Mouse (Mus musculus) intestine, embryonic 16.5 days (tissue): Measurements from ENCODE around the gene Rfx4. TPM values are rescaled to one million over a fixed set of nuclear protein-coding genes. Genes with fewer than 3 reads are reported as not detected.

Source experiments
- ATAC-seq: fragments of 200-750 bp; cut with Nextera tagmentation; 2 replicates; pipeline ENCODE4 v1.8.0; 2017; ENCODE audit warnings: moderate TSS enrichment, moderate library complexity
- H3K27ac ChIP-seq: fragments of 300-500 bp; sonication (generic); 2 replicates; pipeline ENCODE4 v1.5.1; 2014; ENCODE audit warnings: mild to moderate bottlenecking, low read length
- H3K27me3 ChIP-seq: fragments of 300-500 bp; sonication (generic); replicated peaks from 2 replicates; pipeline ENCODE4 v1.6.1; 2014; ENCODE audit warnings: low read length, control low read depth, mixed read lengths; ENCODE audit not compliant: control insufficient read depth, insufficient read depth
- H3K36me3 ChIP-seq: fragments of 300-500 bp; sonication (generic); 2 replicates; pipeline ENCODE4 v1.6.1; 2014; ENCODE audit warnings: low read length, control low read depth; ENCODE audit not compliant: control insufficient read depth, insufficient read depth
- H3K4me1 ChIP-seq: fragments of 300-500 bp; sonication (generic); 2 replicates; pipeline ENCODE4 v1.6.1; 2014; ENCODE audit warnings: low read length, control low read depth, mixed read lengths; ENCODE audit not compliant: control insufficient read depth, insufficient read depth
- H3K4me2 ChIP-seq: fragments of 300-500 bp; sonication (generic); 2 replicates; pipeline ENCODE4 v1.6.1; 2014; ENCODE audit warnings: low read depth, low read length, control low read depth
- H3K4me3 ChIP-seq: fragments of 300-500 bp; sonication (generic); 2 replicates; pipeline ENCODE4 v1.5.1; 2014; ENCODE audit warnings: mild to moderate bottlenecking, low read length
- H3K9ac ChIP-seq: fragments of 300-500 bp; sonication (generic); 2 replicates; pipeline ENCODE4 v1.6.1; 2014; ENCODE audit warnings: low read depth, low read length
- H3K9me3 ChIP-seq: fragments of 300-500 bp; sonication (generic); 2 replicates; pipeline ENCODE4 v1.6.1; 2016; ENCODE audit warnings: low read length, control low read depth; ENCODE audit not compliant: control insufficient read depth
- WGBS: fragments of 180-500 bp; shearing (Covaris S2); extraction: QIAGEN DNeasy Blood & Tissue Kit; methylation state at CpG from one replicate; pipeline ENCODE4 v1.1.7; 2014; 5-methylcytosine and 5-hydroxymethylcytosine counted together
- polyA plus RNA-seq: library from polyadenylated mRNA; unstranded; fragments of >200 nt; fragmentation: Nextera tagmentation; extraction: Ambion mirVana; gene quantifications from 2 replicates; pipeline ENCODE4 v1.2.1, GENCODE M21; 2015

The Rfx4 gene
- polyA plus RNA-seq, result not detected in 2 replicates

DNA sequence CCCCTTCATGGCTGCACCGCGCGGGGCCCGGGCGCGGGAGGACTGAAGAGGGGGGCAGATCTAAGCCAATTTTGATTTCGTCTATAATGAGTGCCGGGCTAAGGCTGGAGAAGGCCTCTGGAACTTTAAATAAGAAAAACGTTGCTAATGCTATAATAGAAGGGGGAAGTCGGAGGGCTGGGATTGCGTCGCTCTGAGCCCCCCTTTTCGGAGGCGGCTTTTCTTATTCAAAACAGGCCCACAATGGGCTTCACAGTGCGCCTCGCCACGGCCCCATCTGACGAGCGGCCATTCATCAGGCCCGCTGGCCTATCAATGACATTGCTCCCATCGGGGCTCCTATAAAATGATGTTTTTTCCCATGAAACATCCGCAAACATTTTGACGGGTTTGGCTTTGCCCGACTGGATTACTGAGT is at the start of gene Rfx4:
TSS of gene Rfx4 (plus strand) at position 277 of the 418 bp plus-strand sequence.
- WGBS, result under 1% methylated on average over 24 of the region's 24 CpGs
- no peak within 1 kb of the TSS for H3K9ac ChIP-seq
- peaks cover 44% of the 10 kb centered on the region for H3K4me1 ChIP-seq
- H3K27me3 ChIP-seq, result peaks cover 91% of the 10 kb centered on the region
- H3K27ac ChIP-seq, result no peak within 1 kb of the TSS
- H3K4me3 ChIP-seq, result peak within 1 kb of the TSS; percentile 42
- peak within 1 kb of the TSS; percentile 62 for H3K4me2 ChIP-seq
- no peak for ATAC-seq
- no peaks in the 10 kb centered on the region for H3K9me3 ChIP-seq
- no peaks in the 10 kb centered on the region for H3K36me3 ChIP-seq

DNA sequence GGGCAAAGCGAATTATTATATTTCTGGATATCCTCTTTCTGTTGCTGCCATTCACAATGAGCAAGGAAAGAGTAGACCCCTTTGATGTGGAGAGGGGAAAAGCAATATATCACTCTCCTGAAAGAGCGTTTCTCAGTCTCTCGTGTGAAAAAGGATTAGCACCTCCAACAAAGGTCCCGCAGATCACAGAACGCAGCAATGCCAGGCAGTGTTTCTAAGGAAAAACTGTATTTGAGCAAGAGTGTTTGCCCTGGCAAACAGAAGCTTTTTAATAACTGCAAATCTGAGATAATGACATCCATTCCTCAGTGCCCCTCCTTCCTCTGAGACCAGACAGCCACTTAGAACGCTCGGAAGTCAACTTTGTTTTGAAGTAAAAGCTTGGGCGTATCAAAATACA is 49.3 kb upstream of the Rfx4 start:
- ATAC-seq, result no peak
- no peak overlapping the region for H3K27ac ChIP-seq
- H3K4me1 ChIP-seq, result peaks cover 5% of the 10 kb centered on the region; the same call in 1 of the 2 replicates
- H3K9ac ChIP-seq, result no peak overlapping the region
- no peak overlapping the region for H3K4me2 ChIP-seq
- H3K9me3 ChIP-seq, result no peaks in the 10 kb centered on the region
- no peaks in the 10 kb centered on the region for H3K36me3 ChIP-seq
- H3K27me3 ChIP-seq, result no peaks in the 10 kb centered on the region
- no peak overlapping the region for H3K4me3 ChIP-seq
- WGBS, result 45% methylated on average over 8 of the region's 8 CpGs

DNA sequence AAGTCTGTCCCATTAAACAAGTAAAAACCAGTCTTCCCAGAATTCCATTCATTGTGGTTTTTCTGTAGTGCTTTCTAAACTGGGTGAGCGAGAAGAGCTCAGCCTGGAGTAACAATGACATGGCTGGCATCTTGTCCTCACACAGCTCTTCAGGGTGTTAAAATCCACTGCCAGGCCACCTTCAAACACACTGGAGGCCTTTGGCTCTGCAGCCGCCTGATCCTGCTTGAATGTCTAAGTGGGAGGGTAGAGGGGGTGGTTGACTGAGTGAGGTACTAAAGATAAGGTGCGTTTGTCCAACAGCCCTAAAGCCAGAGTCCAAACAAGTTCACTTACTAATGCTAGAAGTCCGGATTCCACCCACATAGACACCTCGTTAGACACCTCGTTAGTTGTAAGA is 48.6 kb upstream of the Rfx4 start:
- H3K4me2 ChIP-seq, result no peak overlapping the region
- peak; percentile 72 for ATAC-seq
- H3K27ac ChIP-seq, result no peak overlapping the region
- WGBS, result 41% methylated on average over 6 of the region's 6 CpGs
- H3K4me3 ChIP-seq, result no peak overlapping the region
- H3K9ac ChIP-seq, result no peak overlapping the region
- H3K36me3 ChIP-seq, result no peaks in the 10 kb centered on the region
- H3K27me3 ChIP-seq, result no peaks in the 10 kb centered on the region
- peaks cover 5% of the 10 kb centered on the region; the same call in 1 of the 2 replicates for H3K4me1 ChIP-seq
- H3K9me3 ChIP-seq, result no peaks in the 10 kb centered on the region

DNA sequence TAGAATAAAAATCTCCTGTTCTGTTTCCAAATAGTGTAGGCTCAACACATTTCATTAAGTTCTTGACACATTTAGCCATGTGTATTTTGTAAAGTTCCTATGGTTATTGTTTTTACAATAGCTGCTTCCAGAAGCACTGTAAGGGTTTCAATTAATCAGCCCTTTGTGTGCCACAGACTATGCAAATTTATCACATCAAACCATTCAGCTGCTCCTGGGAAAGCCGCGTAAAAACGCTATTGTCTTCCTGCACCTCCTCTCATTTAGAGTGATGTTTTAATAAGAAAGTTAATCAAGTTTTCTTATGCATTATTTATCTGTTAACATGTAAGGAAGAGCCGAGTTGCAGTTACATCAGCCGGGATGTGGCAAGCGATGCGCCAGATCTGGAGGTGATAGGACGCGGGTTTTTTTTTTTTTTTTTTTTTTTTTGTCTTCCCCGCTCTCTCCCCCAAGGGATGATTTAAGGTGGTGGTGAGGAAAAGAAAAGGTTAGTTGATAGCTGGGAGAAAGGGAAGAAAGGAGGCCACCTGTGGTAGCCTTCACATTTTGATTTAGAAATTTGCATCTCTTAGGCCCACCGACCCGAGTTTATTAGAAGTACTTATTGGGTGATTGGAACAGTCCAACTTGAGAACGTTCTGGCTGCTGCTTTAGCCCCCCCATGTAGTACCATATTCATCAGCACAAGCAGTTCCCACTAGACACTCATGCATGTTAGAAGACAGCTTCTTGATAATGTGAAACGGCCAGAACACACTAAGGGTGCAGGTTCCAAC is 47.9 kb upstream of the Rfx4 start:
- no peak overlapping the region for H3K27ac ChIP-seq
- 51% methylated on average over 14 of the region's 14 CpGs for WGBS
- ATAC-seq, result no peak
- H3K4me1 ChIP-seq, result peaks cover 5% of the 10 kb centered on the region; the same call in 1 of the 2 replicates
- no peak overlapping the region for H3K4me2 ChIP-seq
- no peak overlapping the region for H3K9ac ChIP-seq
- no peak overlapping the region for H3K4me3 ChIP-seq
- no peaks in the 10 kb centered on the region for H3K36me3 ChIP-seq
- H3K9me3 ChIP-seq, result no peaks in the 10 kb centered on the region
- H3K27me3 ChIP-seq, result no peaks in the 10 kb centered on the region

DNA sequence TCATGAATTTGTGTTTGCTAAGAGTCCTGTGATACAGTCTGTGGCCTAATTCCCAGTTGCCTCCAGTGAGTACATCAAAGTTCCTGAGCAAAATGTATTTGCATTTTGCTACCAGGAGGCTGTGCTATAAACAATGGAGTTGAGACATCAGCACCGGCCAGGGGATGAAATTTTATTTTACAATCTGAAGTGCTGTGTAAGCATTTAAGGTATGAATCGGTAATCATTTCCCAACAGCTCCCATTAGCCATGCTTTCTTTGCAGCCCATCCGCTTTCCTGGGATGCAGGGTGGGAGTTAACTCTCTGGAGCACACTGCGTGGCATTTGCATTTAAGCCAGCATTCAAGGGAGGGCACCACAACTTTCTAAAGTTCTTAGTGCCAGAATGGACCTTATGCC is 45.7 kb upstream of the Rfx4 start:
- Histone ChIP-seq H3K9ac (no peak overlapping the region), H3K4me1 (peaks cover 5% of the 10 kb centered on the region; the same call in 1 of the 2 replicates), H3K36me3 (no peaks in the 10 kb centered on the region), H3K27ac (no peak overlapping the region), H3K4me2 (no peak overlapping the region), H3K27me3 (no peaks in the 10 kb centered on the region), H3K4me3 (no peak overlapping the region), H3K9me3 (no peaks in the 10 kb centered on the region)
- WGBS, result 48% methylated on average over 4 of the region's 4 CpGs
- ATAC-seq, result no peak

DNA sequence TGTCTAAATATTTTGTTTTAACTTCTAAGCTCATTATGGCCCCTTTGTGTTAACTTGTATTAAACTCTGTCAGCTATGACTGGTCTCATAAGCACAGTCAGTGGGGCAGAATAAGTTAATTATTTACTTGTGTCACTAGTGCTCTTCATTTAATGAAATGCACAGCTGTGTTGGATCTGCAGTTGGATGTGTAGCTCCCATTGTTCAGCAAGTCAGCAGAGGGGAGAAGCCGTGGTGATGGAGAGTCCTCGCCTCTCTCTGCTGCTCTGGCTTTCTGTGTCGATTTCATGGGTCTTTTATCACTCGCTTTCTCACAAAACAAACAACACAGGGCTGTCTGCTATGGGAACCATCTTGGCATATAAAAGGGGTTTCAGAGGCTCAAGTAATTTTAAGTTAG is 45.0 kb upstream of the Rfx4 start:
- ATAC-seq, result peak; percentile 74; the same call in 1 of the 2 replicates
- WGBS, result 38% methylated on average over 4 of the region's 4 CpGs
- H3K4me2 ChIP-seq, result no peak overlapping the region
- no peak overlapping the region for H3K27ac ChIP-seq
- H3K9me3 ChIP-seq, result no peaks in the 10 kb centered on the region
- no peak overlapping the region for H3K9ac ChIP-seq
- no peaks in the 10 kb centered on the region for H3K27me3 ChIP-seq
- no peak overlapping the region for H3K4me3 ChIP-seq
- no peaks in the 10 kb centered on the region for H3K36me3 ChIP-seq
- peaks cover 5% of the 10 kb centered on the region; the same call in 1 of the 2 replicates for H3K4me1 ChIP-seq

DNA sequence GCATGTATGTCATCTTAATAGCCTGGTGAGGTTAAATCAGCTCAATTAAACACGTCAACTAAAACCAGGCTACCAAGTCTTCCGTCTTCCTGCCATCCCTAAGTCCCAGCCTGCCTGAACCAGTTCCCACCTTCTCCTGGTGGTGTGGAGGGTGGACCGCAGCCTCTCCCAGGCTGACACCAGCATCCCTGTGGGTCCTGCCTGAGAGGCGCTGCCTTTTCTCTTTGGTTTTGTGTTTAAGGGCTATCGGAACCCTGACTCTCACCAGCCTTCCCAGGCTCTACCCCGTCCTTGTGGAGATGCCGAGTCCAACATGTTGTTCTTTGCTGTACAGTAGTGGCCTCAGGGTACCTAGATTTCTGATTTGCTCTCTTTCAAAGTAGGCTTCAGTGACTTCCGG is 44.4 kb upstream of the Rfx4 start:
- H3K36me3 ChIP-seq, result no peaks in the 10 kb centered on the region
- H3K27ac ChIP-seq, result no peak overlapping the region
- WGBS, result 91% methylated on average over 8 of the region's 8 CpGs
- no peaks in the 10 kb centered on the region for H3K27me3 ChIP-seq
- H3K4me2 ChIP-seq, result no peak overlapping the region
- no peak overlapping the region for H3K9ac ChIP-seq
- peaks cover 5% of the 10 kb centered on the region; the same call in 1 of the 2 replicates for H3K4me1 ChIP-seq
- no peaks in the 10 kb centered on the region for H3K9me3 ChIP-seq
- H3K4me3 ChIP-seq, result no peak overlapping the region
- ATAC-seq, result no peak

DNA sequence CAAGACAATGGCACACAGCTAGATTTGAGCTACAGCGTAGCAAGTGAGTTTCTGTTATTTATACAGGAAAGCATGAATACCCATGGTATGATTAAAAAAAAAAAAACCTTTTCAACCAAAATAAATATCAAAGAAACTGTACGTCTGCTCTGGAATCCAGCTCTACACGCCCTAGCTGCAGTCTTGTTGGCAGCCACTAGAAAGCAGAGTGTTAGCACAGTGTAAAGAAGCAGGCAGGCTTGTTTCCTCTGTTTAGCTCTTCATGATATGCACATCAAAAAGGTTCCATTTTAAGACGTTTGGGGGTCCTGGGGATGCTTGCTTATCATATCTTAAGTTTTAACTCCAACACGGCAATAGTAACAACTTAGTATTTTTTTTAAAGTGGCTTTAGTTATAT is 43.9 kb upstream of the Rfx4 start:
- Histone ChIP-seq H3K9ac (no peak overlapping the region), H3K36me3 (no peaks in the 10 kb centered on the region), H3K4me1 (0 out of 2 replicates have a peak, but pooled peaks cover 2% of the 10 kb centered on the region), H3K4me3 (no peak overlapping the region), H3K27ac (no peak overlapping the region), H3K27me3 (no peaks in the 10 kb centered on the region), H3K9me3 (no peaks in the 10 kb centered on the region), H3K4me2 (no peak overlapping the region)
- no peak for ATAC-seq
- 64% methylated on average over 5 of the region's 5 CpGs for WGBS

DNA sequence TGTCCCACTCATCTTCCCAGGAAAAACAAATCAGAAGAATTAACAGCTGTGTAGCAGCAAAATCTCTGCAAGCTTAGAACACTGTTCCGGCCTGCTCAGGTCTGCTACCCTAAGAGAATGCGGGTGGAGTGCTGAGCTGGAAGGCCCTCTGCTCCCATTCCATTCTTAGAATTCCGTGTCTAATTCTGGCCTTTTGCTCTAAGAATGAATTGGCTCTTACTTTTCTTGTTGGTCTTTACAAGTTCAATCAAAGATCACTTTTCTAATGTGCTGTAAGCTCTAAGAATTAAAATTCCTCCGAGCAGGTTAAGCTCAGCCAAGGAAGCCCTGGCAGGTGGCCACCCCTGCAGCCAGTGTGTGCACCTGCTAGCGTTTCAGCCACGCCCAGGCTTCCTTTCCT is 43.3 kb upstream of the Rfx4 start:
- 0 out of 2 replicates have a peak, but pooled peaks cover 2% of the 10 kb centered on the region for H3K4me1 ChIP-seq
- H3K36me3 ChIP-seq, result no peaks in the 10 kb centered on the region
- no peaks in the 10 kb centered on the region for H3K27me3 ChIP-seq
- no peak for ATAC-seq
- no peak overlapping the region for H3K27ac ChIP-seq
- H3K4me2 ChIP-seq, result no peak overlapping the region
- no peak overlapping the region for H3K4me3 ChIP-seq
- H3K9me3 ChIP-seq, result no peaks in the 10 kb centered on the region
- WGBS, result 75% methylated on average over 6 of the region's 6 CpGs
- no peak overlapping the region for H3K9ac ChIP-seq
